Mouse (Mus musculus): Measurements from ENCODE around the gene Zfhx3. TPM values are rescaled to one million over a fixed set of nuclear protein-coding genes. Genes with fewer than 3 reads are reported as not detected.

Gene Zfhx3
- polyA plus RNA-seq, 1 experiment = 4.7 TPM

GRCm38 (mm10) chr8:108355119-108355777, 412.8 kb downstream of the Zfhx3 start:
- no peak for DNase-seq (ENCODE audit: low spot score)

- no peak for DNase-seq (ENCODE audit: low spot score)
These were observed 419.0 kb downstream of the Zfhx3 start for GRCm38 (mm10) chr8:108361402-108361801.

GRCm38 (mm10) chr8:108362421-108362820, 420.0 kb downstream of the Zfhx3 start:
- DNase-seq (ENCODE audit: low spot score) = no peak

GRCm38 (mm10) chr8:108363435-108363834, 421.0 kb downstream of the Zfhx3 start:
- DNase-seq (ENCODE audit: low spot score) = no peak

GRCm38 (mm10) chr8:108363856-108364255, 421.4 kb downstream of the Zfhx3 start:
- DNase-seq (ENCODE audit: low spot score) = no peak

GRCm38 (mm10) chr8:108369081-108369480, 426.6 kb downstream of the Zfhx3 start:
- DNase-seq (ENCODE audit: low spot score) = no peak

- no peak for DNase-seq (ENCODE audit: low spot score)
These were observed 428.3 kb downstream of the Zfhx3 start for GRCm38 (mm10) chr8:108370731-108371130.

GRCm38 (mm10) chr8:108373046-108373445, 430.6 kb downstream of the Zfhx3 start:
- DNase-seq (ENCODE audit: low spot score) = no peak

GRCm38 (mm10) chr8:108378036-108378435, 435.6 kb downstream of the Zfhx3 start:
- DNase-seq (ENCODE audit: low spot score) = no peak

- no peak for DNase-seq (ENCODE audit: low spot score)
These were observed 440.7 kb downstream of the Zfhx3 start for GRCm38 (mm10) chr8:108383121-108383520.

GRCm38 (mm10) chr8:108387160-108387912, 444.9 kb downstream of the Zfhx3 start:
- DNase-seq (ENCODE audit: low spot score) = no peak

- no peak for DNase-seq (ENCODE audit: low spot score)
These were observed 445.4 kb downstream of the Zfhx3 start for GRCm38 (mm10) chr8:108387913-108388274.

GRCm38 (mm10) chr8:108392909-108393308, 450.5 kb downstream of the Zfhx3 start:
- DNase-seq (ENCODE audit: low spot score) = no peak

GRCm38 (mm10) chr8:108402149-108402548, 459.7 kb downstream of the Zfhx3 start:
- no peak for DNase-seq (ENCODE audit: low spot score)

- no peak for DNase-seq (ENCODE audit: low spot score)
These were observed 464.5 kb downstream of the Zfhx3 start for GRCm38 (mm10) chr8:108406716-108407494.

GRCm38 (mm10) chr8:108419162-108419844, 476.9 kb downstream of the Zfhx3 start:
- DNase-seq (ENCODE audit: low spot score) = no peak

GRCm38 (mm10) chr8:108422521-108422920, 480.1 kb downstream of the Zfhx3 start:
- DNase-seq (ENCODE audit: low spot score) = no peak

GRCm38 (mm10) chr8:108424337-108424736, 481.9 kb downstream of the Zfhx3 start:
- no peak for DNase-seq (ENCODE audit: low spot score)

- no peak for DNase-seq (ENCODE audit: low spot score)
These were observed 490.9 kb downstream of the Zfhx3 start for GRCm38 (mm10) chr8:108433321-108433720.

- no peak for DNase-seq (ENCODE audit: low spot score)
These were observed 492.1 kb downstream of the Zfhx3 start for GRCm38 (mm10) chr8:108434510-108434909.

GRCm38 (mm10) chr8:108436336-108436735, 493.9 kb downstream of the Zfhx3 start:
- DNase-seq (ENCODE audit: low spot score) = no peak

GRCm38 (mm10) chr8:108437316-108437830, 494.9 kb downstream of the Zfhx3 start:
- no peak for DNase-seq (ENCODE audit: low spot score)

Data from urinary bladder, adult 2 months (tissue).